Mouse (Mus musculus) cerebellum, adult 11 months (tissue): ENCODE measurements around the gene Ergic2.

ENCODE experiments used
- DNase-seq: peaks from one replicate; pipeline ENCODE4 v3.0.0; 2022

Gene Ergic2

DNA sequence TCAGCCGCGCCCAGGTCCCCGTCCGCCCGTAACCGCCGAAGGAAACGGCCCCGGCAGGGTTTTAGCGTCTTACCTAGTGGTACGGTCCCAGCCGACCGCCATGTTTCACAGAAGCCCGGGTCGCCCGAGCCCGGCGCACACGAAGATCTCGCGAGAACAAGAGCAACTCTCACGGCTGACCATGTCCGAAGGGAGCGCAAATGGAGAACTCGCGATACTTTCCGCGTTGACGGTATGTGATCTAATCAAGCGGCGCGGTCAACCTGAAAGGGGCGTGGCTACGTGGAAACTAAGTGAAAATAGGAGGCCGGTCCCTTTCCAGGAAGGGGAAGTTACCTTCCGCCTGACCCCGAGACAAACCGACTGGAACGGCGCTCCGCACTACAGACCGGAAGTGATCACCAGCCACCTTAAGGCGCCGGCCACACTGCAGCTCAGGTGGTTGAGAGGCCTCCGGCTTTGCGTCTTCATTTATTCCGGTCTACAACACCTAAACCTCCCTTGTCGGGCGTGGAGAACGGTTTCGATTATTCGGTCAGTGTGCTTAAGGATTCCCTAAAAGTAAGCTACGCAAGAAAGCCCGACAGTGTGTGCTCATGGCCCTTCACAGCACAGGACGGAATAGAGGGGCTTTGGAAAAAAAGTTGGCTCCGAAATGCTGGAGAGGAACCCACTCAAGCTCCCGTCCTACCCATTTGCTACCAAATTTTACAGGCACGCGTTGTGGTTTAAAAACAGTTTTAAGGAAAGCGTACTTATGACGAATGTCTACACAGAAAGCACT lies at the start of gene Ergic2:
Gene Ergic2, minus strand, starts transcription at position 478 of the 784 bp plus-strand sequence.
- peak; percentile 98 for DNase-seq

GRCm38 (mm10) chr6:148260729-148261101 lies 48.5 kb upstream of the Ergic2 start:
- no peak for DNase-seq

- no peak for DNase-seq
Measured at GRCm38 (mm10) chr6:148259979-148260728, 48.0 kb upstream of the Ergic2 start.

- DNase-seq = no peak
Measured at GRCm38 (mm10) chr6:148259074-148259473, 46.9 kb upstream of the Ergic2 start.

DNA sequence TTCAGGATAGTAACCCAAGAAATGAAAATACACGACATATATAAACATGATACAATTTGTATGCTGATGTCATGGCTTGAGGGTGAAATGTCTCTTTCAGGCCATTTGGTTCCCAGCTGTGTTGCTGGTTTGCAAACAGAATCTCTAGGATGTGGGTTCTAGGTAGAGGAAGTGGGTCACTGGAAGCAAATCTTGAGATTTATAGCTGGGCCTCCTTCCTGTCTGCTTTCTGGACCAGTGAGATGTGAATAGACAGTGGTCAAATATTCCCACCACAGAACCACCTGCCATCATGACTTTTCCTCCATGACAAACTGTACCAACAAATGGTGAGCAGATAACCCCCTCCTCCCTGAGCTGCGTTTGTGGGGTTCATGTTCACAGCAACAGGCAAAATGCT lies 45.6 kb upstream of the Ergic2 start:
- DNase-seq = no peak

- no peak for DNase-seq
Measured at GRCm38 (mm10) chr6:148256109-148256508, 43.9 kb upstream of the Ergic2 start.

DNA sequence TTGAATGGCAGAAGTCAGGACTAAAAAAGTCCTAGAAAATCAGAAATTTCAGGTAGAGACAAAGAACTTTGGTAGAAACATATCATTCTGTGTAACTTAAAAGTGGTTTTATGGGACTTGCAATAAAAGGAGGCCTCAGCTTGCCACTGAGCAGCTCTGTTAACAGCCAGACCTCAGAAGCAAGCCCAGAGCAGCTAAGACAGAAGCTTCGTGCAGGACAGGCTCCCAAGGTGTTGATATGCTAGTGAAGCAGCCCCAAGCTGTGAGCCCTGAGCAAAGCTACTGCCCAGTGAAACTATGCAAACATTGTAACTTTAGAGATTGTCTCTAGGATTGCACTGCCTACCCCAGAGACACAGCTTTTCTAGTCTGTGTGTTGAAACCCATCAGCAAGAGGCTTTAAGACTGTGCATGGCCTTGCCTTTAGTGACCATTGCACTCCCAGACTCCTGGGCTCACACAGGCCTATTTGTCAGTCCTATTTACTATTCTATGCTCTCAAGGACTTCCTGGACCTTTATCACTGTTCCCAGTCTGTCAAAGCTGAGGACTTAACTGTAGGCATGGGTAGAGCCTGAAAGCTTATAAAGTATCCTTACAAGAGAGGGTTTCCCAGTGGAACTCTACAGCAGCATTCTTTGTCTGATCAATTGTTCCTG lies 43.4 kb upstream of the Ergic2 start:
- no peak for DNase-seq

DNA sequence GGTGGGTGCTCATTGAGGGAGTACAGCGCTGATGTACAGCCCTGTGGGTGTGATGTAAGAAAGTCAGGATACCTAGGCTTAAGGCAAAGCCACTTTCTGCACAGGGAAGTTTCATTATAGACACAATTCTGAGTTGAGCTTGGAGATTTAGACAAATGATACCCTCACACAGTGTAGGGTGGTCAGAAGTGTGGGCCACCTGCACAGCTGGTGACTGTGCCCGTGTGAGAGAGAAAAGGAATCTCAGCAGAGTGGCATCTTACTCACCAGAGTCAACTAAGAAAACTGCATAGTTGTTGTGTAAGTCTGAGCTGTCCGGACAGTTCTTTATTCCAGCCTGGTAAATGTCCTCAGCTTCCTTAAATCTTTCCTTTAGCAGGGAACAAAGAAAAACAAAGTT lies 37.0 kb upstream of the Ergic2 start:
- no peak for DNase-seq

- peak; percentile 8 for DNase-seq
Measured at GRCm38 (mm10) chr6:148248625-148249024, 36.5 kb upstream of the Ergic2 start.

DNA sequence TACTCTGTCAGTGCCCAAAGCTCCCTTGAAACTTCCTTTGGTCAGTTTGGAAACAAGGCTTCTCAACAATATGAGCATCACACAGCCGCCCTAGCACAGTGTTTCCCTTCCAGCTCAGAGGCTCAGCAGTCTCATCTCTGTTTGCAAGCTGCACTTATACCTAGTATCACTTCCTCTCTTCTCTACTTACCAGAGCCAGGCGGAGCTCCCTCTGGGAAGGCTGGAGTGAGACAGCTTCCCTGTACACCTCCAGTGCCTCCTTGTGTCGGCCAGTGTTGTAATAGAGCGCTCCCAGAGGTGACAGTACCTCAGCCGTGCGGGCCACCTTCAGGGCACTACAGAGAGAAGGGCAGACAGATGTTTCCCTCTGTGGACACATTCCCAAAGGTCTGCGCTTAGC lies 34.4 kb upstream of the Ergic2 start:
- no peak for DNase-seq

GRCm38 (mm10) chr6:148244836-148245235 lies 32.7 kb upstream of the Ergic2 start:
- no peak for DNase-seq

DNA sequence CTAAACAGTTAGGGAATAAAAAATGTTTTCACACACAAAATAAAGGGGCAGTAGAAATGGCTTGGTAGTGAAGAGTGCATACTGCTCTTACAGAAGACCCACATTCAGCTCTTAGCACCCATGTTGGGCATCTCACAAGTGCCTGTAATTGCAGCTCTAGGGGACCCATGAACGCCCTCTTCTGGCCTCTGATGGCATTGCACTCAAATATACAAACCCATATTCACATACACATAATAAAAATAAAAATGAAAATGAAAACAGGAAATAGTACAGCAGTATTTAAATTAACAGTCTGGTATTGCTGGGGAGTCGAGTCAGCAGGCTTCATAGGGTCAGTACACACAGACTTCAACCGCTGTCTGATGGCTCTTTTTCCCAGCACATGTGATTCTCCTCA lies 30.1 kb upstream of the Ergic2 start:
- no peak for DNase-seq

GRCm38 (mm10) chr6:148241685-148242084 lies 29.5 kb upstream of the Ergic2 start:
- DNase-seq = no peak

DNA sequence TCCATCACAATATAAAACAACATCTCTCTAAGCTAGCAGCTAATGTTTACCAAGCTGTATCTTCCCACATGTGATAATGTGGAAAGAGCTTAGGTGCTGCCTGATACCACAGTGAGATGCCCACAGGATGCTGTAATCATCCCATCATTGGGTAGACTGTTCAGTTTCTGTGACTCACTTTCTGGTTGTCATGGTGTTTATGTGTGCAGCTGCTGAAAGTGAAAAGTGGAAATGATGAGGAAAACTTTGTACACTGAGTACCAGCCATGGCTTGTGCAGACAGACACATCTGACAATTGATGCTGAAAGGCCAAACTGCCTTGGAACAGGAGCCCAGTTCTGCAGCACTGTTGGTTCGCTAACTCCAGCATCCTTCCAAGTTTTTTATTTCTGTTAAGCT lies 27.1 kb upstream of the Ergic2 start:
- DNase-seq = no peak

- no peak for DNase-seq
Measured at GRCm38 (mm10) chr6:148237453-148237852, 25.3 kb upstream of the Ergic2 start.

GRCm38 (mm10) chr6:148234105-148234828 lies 22.1 kb upstream of the Ergic2 start:
- no peak for DNase-seq

DNA sequence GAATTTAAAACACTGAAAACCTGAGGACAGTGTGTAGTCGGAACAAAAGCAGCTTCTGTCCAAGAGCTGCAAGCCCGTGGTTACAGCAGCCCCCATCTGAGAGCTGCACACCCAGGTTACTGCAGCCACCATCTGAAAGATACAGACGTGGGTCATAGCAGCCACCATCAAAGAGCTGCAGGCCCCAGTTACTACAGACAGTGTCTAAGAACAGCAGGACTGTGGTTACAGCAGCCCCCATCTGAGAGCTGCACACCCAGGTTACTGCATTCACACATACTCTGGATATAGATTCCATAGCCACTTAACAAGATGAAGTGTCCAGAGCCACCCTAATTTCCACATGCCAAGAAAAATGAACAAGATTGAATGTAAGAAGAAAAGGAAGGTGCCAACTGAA lies 15.4 kb upstream of the Ergic2 start:
- no peak for DNase-seq

GRCm38 (mm10) chr6:148222686-148223085 lies 10.5 kb upstream of the Ergic2 start:
- no peak for DNase-seq

DNA sequence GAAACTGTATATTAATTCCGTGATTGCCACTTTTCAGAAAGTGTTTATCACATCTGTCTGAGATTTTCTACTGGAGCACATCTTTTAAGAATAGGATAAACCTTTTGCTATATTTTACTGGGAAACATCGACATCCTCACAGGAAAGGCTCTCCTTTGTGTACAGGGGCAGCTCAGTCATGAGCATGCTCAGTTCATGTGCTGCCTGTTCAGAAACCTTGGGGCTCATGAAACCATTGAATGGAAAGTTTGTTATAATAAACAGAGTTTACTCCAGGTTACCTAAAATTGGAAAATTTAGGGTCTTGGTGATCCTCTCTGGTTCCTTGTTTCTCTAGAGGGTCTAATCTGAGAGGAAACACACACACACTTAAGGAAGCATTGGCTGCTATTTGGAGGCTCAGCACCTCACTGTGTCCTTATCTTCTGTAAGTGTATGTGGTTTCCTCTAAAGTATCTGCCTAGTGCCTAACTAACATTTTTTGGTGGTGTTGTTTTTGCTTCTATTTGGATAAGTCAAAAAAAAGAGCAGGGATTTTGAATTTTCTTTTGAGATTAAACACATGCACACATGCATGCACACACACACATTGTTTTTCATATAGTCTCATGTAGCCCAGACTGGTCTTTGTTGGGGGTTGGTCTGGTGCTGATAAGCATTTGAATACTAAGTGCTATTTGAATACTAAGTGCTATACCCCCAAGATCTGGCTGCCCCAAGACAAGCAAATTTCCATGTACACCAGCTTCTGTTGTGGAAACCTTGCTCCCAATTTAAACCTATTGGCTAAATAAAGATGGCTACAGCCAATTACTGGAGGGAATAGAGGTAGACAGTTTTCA lies 6.3 kb upstream of the Ergic2 start:
- no peak for DNase-seq

GRCm38 (mm10) chr6:148216752-148217151 lies 4.6 kb upstream of the Ergic2 start:
- no peak for DNase-seq

- peak; percentile 16 for DNase-seq
Measured at GRCm38 (mm10) chr6:148214765-148215164, 2.6 kb upstream of the Ergic2 start.

- no peak for DNase-seq
Measured at GRCm38 (mm10) chr6:148211391-148211876, 740 bp downstream of the Ergic2 start.
